Mouse (Mus musculus) left cerebral cortex, adult 8-10 months (tissue): Measurements from ENCODE around the gene Hnrnpa3. TPM values are rescaled to one million over a fixed set of nuclear protein-coding genes. Genes with fewer than 3 reads are reported as not detected.
"Not testable (repeated sequence)": the region's sequence is repeated elsewhere in the genome, so short reads cannot be mapped to it uniquely, and the experiment has no call there.

Experiments
- DNase-seq, 2 experiments: peaks; one replicate each; pipeline ENCODE4 v3.0.0; 2022; ENCODE audit warnings: low spot score in 2 of 2
- total RNA-seq, 4 experiments: library from RNA; stranded (reverse); gene quantifications; 2 replicates each; pipeline ENCODE4 v1.2.4; 2022

Hnrnpa3 gene
- total RNA-seq, 4 experiments from 2014 or later: 254 to 299 (median 281) TPM

- no peak for DNase-seq
These were observed 22.6 kb upstream of the Hnrnpa3 start for GRCm38 (mm10) chr2:75636261-75637054.

GRCm38 (mm10) chr2:75637055-75637304 is 22.1 kb upstream of the Hnrnpa3 start:
- not testable (repeated sequence) for DNase-seq

- DNase-seq: no peak
These were observed 21.7 kb upstream of the Hnrnpa3 start for GRCm38 (mm10) chr2:75637361-75637760.

GRCm38 (mm10) chr2:75637822-75638221 is 21.2 kb upstream of the Hnrnpa3 start:
- DNase-seq: not testable (repeated sequence)

- DNase-seq: not testable (repeated sequence)
These were observed 19.5 kb upstream of the Hnrnpa3 start for GRCm38 (mm10) chr2:75639535-75639934.

- DNase-seq: not testable (repeated sequence)
These were observed 16.7 kb upstream of the Hnrnpa3 start for GRCm38 (mm10) chr2:75642312-75642711.

- DNase-seq: no peak
These were observed 16.1 kb upstream of the Hnrnpa3 start for GRCm38 (mm10) chr2:75642795-75643550.

GRCm38 (mm10) chr2:75643950-75644349 is 15.1 kb upstream of the Hnrnpa3 start:
- DNase-seq: no peak

GRCm38 (mm10) chr2:75645251-75645650 is 13.8 kb upstream of the Hnrnpa3 start:
- no peak for DNase-seq

GRCm38 (mm10) chr2:75650437-75650836 is 8.6 kb upstream of the Hnrnpa3 start:
- DNase-seq: no peak

GRCm38 (mm10) chr2:75653150-75653549 is 5.9 kb upstream of the Hnrnpa3 start:
- DNase-seq: no peak

- no peak for DNase-seq
These were observed 4.4 kb upstream of the Hnrnpa3 start for GRCm38 (mm10) chr2:75654679-75655078.

- DNase-seq: no peak
These were observed 2.1 kb upstream of the Hnrnpa3 start for GRCm38 (mm10) chr2:75656924-75657323.

- peak in 1 of 2 experiments; percentile 22 for DNase-seq
These were observed 962 bp upstream of the Hnrnpa3 start for GRCm38 (mm10) chr2:75657907-75658691.

GRCm38 (mm10) chr2:75659629-75659960 is 534 bp downstream of the Hnrnpa3 start:
- peak; percentile 78 to 85 for DNase-seq

- DNase-seq: no peak
These were observed 1.3 kb downstream of the Hnrnpa3 start for GRCm38 (mm10) chr2:75660255-75660948.

- DNase-seq: no peak
These were observed 2.0 kb downstream of the Hnrnpa3 start for GRCm38 (mm10) chr2:75661106-75661505.

- DNase-seq: no peak
These were observed 10.7 kb downstream of the Hnrnpa3 start for GRCm38 (mm10) chr2:75669491-75670445.

- DNase-seq: no peak
These were observed 11.6 kb downstream of the Hnrnpa3 start for GRCm38 (mm10) chr2:75670446-75671336.
